14 mouse cellular contexts compared by ENCODE assay signal in genomic region chr15:28203111-28204075, GRCm38 (mm10). TPM values are rescaled to one million over a fixed set of nuclear protein-coding genes. Genes with fewer than 3 reads are reported as not detected.
DNase-seq lines count a peak whose midpoint lies in the region; ATAC-seq and TF ChIP-seq lines count a peak whose summit lies in the region.
"Had no signal": no experiment of that assay in that cellular context is flagged by ENCODE, and none has a peak within 500 bp of the region (broad histone marks: within the 10 kb centered on the region; RNA-seq: fewer than 3 reads in every experiment).

Gene Dnah5, plus strand, starts transcription at chr15:28203752.

- TF ChIP-seq POLR2A in brain, embryonic 14.5 days (IDR thresholded peaks at IDR 0.05; ENCODE audit: borderline replicate concordance, extremely low read depth, insufficient read depth, insufficient read length, poor library complexity, severe bottlenecking): no peak

- no peak within 1 kb of the TSS for H3K4me3 ChIP-seq in hindbrain, embryonic 11.5 days (ENCODE audit: low read depth, low read length)
- H3K4me3 ChIP-seq in hindbrain, embryonic 10.5 days: no peak within 1 kb of the TSS
- H3K4me3 ChIP-seq in midbrain, embryonic 14.5 days (replicated peaks; ENCODE audit: low read depth, low read length): no peak within 1 kb of the TSS
- H3K4me3 ChIP-seq: gastrocnemius, adult 2 months; heart, embryonic 15.5 days had no signal

- H3K36me3 ChIP-seq in hindbrain, embryonic 11.5 days (ENCODE audit: control insufficient read depth, insufficient read depth, low read length): no peaks in the 10 kb centered on the region
- H3K36me3 ChIP-seq in hindbrain, embryonic 10.5 days: no peaks in the 10 kb centered on the region
- H3K36me3 ChIP-seq in midbrain, embryonic 14.5 days (ENCODE audit: control insufficient read depth, insufficient read depth, low read length): no peaks in the 10 kb centered on the region
- H3K36me3 ChIP-seq: heart, embryonic 15.5 days had no signal

- WGBS in hindbrain, embryonic 11.5 days: 62% methylated on average over 20 of the region's 20 CpGs
- WGBS in hindbrain, embryonic 10.5 days: 73% methylated on average over 20 of the region's 20 CpGs
- WGBS in midbrain, embryonic 14.5 days: 45% methylated on average over 20 of the region's 20 CpGs

- no peaks in the 10 kb centered on the region for H3K4me1 ChIP-seq in hindbrain, embryonic 11.5 days (replicated peaks; ENCODE audit: control insufficient read depth, insufficient read depth, low read length)
- peaks cover 14% of the 10 kb centered on the region; the same call in 1 of the 2 replicates for H3K4me1 ChIP-seq in hindbrain, embryonic 10.5 days (replicated peaks)
- no peaks in the 10 kb centered on the region for H3K4me1 ChIP-seq in midbrain, embryonic 14.5 days (ENCODE audit: control insufficient read depth, insufficient read depth, low read length)
- H3K4me1 ChIP-seq: heart, embryonic 15.5 days had no signal

- TF ChIP-seq CTCF in brain, embryonic 14.5 days (IDR thresholded peaks at IDR 0.05; ENCODE audit: borderline replicate concordance, extremely low read depth, insufficient read depth, insufficient read length): no peak

- no peak within 1 kb of the TSS for H3K9ac ChIP-seq in hindbrain, embryonic 11.5 days (ENCODE audit: low read depth, low read length)
- no peak within 1 kb of the TSS for H3K9ac ChIP-seq in midbrain, embryonic 14.5 days (replicated peaks; ENCODE audit: low read length)
- H3K9ac ChIP-seq: heart, embryonic 15.5 days; lung, embryonic 14.5 days had no signal

- H3K27me3 ChIP-seq in hindbrain, embryonic 11.5 days (ENCODE audit: control insufficient read depth, insufficient read depth, low read length): no peaks in the 10 kb centered on the region
- H3K27me3 ChIP-seq in hindbrain, embryonic 10.5 days (ENCODE audit: insufficient read depth, poor library complexity, severe bottlenecking): no peaks in the 10 kb centered on the region
- H3K27me3 ChIP-seq in midbrain, embryonic 14.5 days (ENCODE audit: control insufficient read depth, insufficient read depth, low read length): no peaks in the 10 kb centered on the region
- H3K27me3 ChIP-seq: heart, embryonic 15.5 days had no signal

- peak; percentile 73 for ATAC-seq in hindbrain, embryonic 11.5 days (ENCODE audit: low FRiP score)
- ATAC-seq in midbrain, embryonic 14.5 days (ENCODE audit: low FRiP score, low TSS enrichment): peak; percentile 40; the same call in 1 of the 2 replicates

- DNase-seq in hindbrain, embryonic 11.5 days (ENCODE audit: low spot score): peak; percentile 22
- no peak for DNase-seq in hindbrain, embryonic 10.5 days (ENCODE audit: low spot score)
- peak; percentile 54 for DNase-seq in Muller cell, postnatal 12 days (ENCODE audit: inconsistent ontology term)
- DNase-seq in brain, embryonic 14.5 days (ENCODE audit: low read depth): peak; percentile 83
- DNase-seq in midbrain, embryonic 14.5 days: peak; percentile 50
- DNase-seq in ovary, adult 18-20 months (ENCODE audit: low spot score): no peak
- DNase-seq in layer of hippocampus, postnatal 10 days (ENCODE audit: low spot score in 2 of 2): no peak
- DNase-seq: adrenal gland, postnatal 14 days; cerebellum, adult 9-11 months; gastrocnemius, adult 2 months; heart, adult 18-20 months; kidney, postnatal 10 days; lung, embryonic 14.5 days had no signal

- no peak within 1 kb of the TSS for H3K4me2 ChIP-seq in hindbrain, embryonic 11.5 days (replicated peaks; ENCODE audit: low read depth, low read length)
- no peak within 1 kb of the TSS for H3K4me2 ChIP-seq in midbrain, embryonic 14.5 days (ENCODE audit: low read length)
- H3K4me2 ChIP-seq: heart, embryonic 15.5 days; lung, embryonic 14.5 days had no signal

- H3K27ac ChIP-seq in hindbrain, embryonic 11.5 days (ENCODE audit: low read depth, low read length): no peak within 1 kb of the TSS
- no peak within 1 kb of the TSS for H3K27ac ChIP-seq in hindbrain, embryonic 10.5 days
- H3K27ac ChIP-seq in midbrain, embryonic 14.5 days (replicated peaks; ENCODE audit: low read depth, low read length): no peak within 1 kb of the TSS
- H3K27ac ChIP-seq: gastrocnemius, adult 2 months; heart, embryonic 15.5 days had no signal

- no peaks in the 10 kb centered on the region for H3K9me3 ChIP-seq in hindbrain, embryonic 11.5 days (ENCODE audit: control insufficient read depth, low read length)
- H3K9me3 ChIP-seq in hindbrain, embryonic 10.5 days: no peaks in the 10 kb centered on the region
- H3K9me3 ChIP-seq in midbrain, embryonic 14.5 days (ENCODE audit: control insufficient read depth, low read length): no peaks in the 10 kb centered on the region
- H3K9me3 ChIP-seq: heart, embryonic 15.5 days had no signal

RNA-seq across cellular contexts. Expression of gene Dnah5, which starts in this region (rescaled TPM):
- polyA plus RNA-seq in hindbrain, embryonic 11.5 days (2014; fragmentation: Nextera tagmentation; extraction: Ambion mirVana): 0.18 and 0.49 TPM in 2 replicates
- 0.06 and 0.09 TPM in 2 replicates for polyA plus RNA-seq in hindbrain, embryonic 10.5 days (2016; fragmentation: Nextera tagmentation; extraction: Ambion mirVana)
- polyA plus RNA-seq in brain, embryonic 14.5 days (2012; rRNA removed): 0.20 and 0.36 TPM in 2 replicates
- polyA plus RNA-seq in midbrain, embryonic 14.5 days (2014; fragmentation: Nextera tagmentation; extraction: Ambion mirVana): 0.29 and 0.40 TPM in 2 replicates
- 1 to 10 TPM; 3.7 to 4.7 TPM for total RNA-seq in layer of hippocampus, postnatal 10 days (2021)
- total RNA-seq: gastrocnemius, adult 2 months had no signal

Comparison
In these comparisons a context has a peak if more than half of its experiments do, and no peak if none do; other contexts are left out.
1. Peak in DNase-seq and ATAC-seq in hindbrain, embryonic 11.5 days; RNA of the gene not detected or under 1 TPM.
2. Peak in DNase-seq in brain, embryonic 14.5 days; RNA of the gene not detected or under 1 TPM.
3. Peak in DNase-seq and ATAC-seq in midbrain, embryonic 14.5 days; RNA of the gene not detected or under 1 TPM.